Mouse (Mus musculus) urinary bladder, postnatal 25 days (tissue): ENCODE data around the gene Tle3.

Experiments
- DNase-seq: peaks from one replicate; pipeline ENCODE4 v3.0.0; 2022; ENCODE audit warnings: low spot score

The Tle3 gene

DNA sequence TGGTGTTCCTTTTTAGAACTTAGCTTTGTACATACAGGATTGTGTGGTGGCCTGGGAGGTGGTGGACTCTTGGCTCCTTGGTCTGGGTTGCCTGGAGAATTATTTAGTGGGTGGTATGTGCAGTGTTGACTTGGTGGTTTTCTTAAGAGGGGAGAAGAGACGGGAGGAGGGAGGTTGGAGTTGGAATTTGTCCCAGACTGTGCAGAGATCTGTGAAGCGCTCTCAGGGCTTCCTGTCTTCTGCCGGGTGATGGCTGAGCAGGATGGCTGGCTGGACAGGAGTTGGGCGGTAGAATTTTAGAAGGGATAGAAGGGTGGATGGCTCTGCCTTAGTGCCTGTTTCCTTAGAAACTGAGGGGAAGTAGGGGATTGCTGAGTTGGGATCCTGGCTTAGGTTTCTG is 25.0 kb downstream of the Tle3 start:
- DNase-seq: no peak

DNA sequence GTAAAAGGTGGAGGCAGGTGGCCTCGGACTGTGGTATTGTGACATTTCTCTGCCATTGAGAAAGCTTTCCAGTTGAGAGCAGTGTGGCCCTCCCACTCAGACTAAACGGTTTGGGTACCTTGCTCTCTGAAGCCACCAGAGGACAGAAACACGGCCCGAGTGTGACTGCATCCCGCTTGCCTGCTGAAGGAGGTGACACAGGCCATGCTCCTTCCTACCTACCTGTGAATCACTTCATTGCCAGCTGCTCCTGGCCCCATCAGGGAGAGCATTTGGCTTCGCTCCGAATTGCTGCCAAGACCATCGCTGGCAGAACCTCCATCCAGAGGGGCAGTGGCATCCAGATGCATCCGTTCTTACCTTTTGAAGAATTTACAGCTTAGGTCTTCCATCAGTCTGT is 26.0 kb downstream of the Tle3 start:
- no peak for DNase-seq

DNA sequence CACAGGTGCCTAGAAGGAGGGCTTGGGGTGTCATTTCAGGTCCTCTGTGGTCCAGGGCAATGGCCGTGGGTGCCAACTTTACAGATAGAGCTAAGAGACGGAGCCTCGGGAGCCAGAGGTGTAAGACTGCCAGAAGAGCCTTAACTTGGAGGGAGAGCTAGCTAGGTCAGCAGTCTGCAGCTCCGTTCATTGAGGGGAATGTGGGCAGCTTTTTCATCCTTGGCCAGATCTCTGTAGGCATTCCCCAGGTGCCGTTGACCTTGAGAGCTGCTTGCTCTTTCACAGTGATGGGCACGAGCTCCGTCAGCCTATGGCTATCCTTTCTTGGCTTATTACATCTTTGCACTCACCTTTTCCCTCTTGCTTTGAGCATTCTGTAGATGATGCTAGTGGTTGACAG is 28.0 kb downstream of the Tle3 start:
- DNase-seq: no peak

DNA sequence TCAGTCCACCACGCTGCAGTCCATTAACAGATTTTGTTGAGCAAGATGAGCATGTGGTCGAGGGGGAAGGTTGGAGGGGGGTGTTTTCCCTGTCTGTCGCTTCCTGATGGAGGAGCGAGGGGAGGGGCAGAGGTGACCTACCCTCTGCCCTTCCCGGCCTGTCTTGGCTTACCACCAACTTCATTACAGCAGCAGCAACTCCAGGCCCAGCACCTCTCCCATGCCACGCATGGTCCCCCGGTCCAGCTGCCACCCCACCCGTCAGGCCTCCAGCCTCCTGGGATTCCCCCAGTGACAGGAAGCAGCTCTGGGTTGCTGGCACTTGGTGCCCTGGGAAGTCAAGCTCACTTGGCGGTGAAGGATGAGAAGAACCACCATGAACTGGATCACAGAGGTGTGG is 29.5 kb downstream of the Tle3 start:
- DNase-seq: no peak

DNA sequence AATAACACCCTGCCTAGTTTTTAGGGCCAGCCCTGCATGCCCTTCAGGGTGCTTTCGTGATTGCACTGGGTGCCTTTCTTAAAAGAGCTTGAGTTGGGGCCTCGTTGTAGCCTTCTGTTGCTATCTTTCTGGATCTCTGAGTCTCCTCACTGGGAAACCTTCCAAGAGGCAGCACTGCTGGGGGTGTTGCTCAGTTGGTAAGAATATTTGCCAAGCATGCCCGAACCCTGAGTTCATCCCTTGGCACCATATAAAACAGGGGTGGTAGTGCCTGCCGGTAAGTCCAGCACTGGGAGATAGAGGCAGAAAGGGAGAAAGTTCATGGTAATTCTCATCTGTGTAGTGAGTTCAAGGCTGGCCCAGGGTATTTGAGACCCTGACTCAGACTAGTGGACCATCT is 30.1 kb downstream of the Tle3 start:
- DNase-seq: no peak

DNA sequence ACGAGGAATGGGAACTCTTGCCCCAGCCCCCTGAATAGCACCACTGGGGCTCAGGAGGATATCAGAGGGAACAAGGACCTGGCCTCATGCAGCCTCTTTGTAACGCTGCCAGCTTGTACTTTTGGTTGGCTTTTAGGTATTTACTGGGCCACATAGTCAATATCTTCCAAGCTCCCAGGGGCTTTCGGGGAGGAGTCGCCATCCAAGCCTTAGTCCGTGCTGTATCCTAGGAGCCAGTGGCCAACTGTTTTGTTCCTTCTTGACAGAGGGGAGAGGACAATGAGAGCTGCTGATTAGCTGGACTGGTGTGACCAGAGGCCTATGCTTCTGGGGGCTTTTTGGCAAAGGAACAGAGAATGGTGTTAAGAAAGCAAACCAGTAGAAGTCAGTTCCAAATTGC is 30.6 kb downstream of the Tle3 start:
- no peak for DNase-seq

DNA sequence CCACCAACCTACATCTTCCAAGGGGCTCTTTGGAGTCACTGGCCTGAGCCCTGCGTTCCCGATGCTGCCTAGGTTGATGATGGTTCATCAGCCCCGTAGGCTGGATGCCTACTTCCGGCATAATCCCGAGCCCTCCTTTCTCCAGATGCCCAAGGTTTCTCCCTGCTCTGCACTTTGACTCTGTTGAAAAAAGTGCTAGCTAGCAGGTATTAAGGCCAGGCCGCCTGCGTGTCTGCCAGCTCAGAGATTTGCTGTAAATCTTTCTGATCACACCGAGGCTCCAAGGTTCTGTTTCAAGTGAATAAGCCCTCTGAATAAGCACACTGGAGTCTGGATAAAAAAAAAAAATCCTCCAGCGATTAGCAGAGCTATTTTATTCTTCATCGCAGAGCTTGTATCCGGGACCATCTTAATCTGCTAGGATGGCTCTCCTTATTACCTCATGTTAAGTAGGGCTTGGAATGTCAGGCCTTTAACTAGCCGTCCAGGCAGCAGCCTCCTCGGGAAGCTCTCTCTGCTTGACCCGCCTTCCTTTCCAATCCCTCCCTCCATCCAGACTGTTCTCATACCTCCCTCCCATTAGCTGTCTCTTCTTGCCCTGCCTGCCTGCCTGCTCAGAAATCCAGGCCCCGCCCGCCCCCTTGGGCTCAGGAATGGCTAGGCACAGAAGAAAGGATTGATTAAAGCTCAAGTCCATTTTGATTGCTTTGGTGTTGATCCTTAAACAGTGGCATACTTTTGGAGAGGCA is 31.9 kb downstream of the Tle3 start:
- DNase-seq: no peak

DNA sequence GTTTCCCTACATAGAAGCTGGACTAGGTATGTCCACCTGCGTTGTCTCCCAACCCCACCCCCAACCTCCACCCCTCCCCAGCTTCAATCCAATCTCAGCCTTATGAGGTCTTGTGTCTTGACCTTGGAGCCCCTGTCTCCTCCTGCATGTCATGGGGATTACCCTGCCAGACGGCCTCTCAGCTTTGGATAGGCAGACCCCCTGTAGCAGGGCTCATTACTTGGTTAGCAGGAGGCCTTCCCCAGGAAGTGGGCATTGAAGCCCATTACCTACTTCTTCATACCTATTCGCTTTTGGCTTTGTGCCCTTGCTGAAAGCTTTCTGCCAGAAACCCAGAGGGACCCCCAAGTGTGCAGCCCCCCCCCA is 32.4 kb downstream of the Tle3 start:
- DNase-seq: no peak

DNA sequence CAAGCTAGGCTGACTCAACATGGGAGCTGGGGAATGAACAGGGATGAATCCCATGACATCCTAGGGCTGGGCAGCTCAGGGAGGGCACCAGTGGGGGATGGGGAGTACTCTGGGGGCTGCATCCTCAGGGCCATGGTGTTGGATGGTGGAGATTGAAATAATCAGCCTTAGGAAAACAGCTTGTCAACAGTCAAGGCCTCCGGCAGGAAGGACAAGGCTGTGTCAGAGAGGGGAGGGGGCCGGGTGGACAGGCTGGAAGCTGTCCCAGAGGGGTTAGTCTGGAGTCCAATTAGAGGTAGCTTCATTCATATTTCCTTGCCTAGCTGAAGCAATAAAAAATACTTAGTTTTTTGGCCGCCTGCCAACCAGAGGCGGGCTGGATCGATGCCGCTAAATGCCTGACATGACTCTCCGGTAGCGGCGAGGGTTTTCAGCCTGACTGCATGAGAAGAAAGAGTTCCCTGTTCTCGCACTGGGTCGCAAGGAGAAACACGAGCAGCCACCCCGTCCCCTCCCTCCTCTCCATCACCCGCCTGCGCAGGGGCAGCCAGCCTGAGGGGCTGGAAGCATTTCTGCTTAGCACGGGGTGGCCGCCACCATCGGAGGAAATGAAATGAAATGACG is 32.9 kb downstream of the Tle3 start:
- peak; percentile 27 for DNase-seq

DNA sequence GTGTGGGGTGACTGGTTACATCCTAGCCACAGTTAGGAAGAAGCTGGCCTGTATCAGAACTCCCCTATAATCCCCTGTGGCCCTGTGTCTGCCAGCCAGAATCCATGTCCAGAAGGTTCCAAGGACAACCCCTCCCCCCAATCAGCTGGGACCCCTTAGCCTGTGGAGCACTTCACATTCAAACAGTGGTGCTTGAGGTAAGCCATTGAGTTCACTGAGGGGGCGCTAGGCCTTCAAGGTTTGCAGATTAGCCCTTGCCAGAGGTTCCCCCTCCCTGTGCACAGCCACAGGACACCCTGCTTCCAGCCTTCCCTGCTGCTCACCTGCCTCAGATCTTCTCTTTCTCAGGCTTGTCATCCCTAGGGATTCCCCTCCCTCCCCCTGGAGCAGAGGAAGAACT is 34.2 kb downstream of the Tle3 start:
- no peak for DNase-seq

DNA sequence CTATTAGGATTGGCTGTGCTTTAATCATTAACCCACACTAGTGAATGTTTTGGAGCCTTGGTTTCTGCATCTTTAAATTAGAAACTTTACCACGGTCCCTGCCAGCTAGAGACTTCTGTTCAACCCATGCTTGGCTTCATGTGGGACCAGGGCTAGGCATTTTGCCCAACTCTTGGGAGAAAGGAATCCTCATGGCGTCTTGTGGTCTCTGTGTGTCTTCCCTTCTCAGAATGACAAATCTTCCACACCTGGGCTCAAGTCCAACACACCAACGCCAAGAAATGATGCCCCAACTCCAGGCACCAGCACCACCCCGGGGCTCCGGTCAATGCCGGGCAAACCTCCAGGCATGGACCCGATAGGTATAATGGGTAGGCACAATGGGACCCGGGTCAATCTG is 36.9 kb downstream of the Tle3 start:
- DNase-seq: no peak

DNA sequence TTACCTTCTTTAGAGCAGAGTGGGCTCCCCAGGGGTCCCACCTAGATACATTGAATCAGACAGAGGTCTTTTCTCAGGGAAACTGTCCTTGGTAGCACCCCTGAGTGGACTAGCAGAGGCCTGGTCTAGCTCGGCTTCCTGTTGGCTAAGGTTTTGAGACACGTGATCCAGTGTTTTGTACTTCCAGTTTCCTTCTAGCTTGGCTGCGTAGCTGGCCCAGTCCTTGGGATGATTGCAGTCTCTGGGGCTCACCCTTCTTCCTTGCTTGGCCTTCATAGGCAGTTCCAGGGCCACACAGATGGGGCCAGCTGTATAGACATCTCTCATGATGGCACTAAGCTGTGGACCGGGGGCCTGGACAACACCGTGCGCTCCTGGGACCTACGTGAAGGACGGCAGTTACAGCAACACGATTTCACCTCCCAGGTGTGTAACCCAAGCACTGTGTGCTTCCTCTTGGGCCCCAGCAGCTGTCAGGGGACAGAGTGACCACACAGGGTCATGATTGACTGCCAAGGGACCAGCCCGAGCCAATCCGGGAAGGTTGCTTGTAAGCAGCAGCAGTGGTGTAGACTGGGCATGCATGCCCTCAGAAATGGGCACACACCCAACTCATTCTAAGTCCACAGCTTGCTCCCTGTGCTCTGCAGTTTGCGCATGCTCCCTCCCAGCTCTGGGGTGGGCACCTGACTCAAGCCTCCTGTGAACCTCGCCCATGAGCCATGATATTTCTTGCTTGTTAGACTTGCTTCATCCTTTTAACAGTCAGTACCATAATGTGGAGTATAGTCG is 41.7 kb downstream of the Tle3 start:
- DNase-seq: no peak

DNA sequence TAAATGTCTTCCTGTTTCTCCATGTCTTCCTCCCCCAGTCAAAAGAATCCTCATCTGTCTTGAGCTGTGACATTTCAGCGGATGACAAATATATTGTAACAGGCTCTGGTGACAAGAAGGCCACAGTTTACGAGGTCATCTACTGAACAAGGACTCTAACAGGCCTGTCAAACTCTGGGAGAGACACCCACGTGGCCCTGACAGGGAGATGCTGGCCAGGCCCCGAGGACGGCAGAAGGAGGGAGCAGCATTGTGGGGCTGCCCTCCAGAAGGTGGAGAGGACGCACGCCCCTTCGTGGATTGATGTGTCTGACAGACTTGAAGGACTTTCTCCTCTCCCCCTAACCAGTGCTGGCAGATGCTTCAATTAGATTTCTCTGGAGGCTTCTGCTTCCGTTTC is 44.4 kb downstream of the Tle3 start:
- no peak for DNase-seq

DNA sequence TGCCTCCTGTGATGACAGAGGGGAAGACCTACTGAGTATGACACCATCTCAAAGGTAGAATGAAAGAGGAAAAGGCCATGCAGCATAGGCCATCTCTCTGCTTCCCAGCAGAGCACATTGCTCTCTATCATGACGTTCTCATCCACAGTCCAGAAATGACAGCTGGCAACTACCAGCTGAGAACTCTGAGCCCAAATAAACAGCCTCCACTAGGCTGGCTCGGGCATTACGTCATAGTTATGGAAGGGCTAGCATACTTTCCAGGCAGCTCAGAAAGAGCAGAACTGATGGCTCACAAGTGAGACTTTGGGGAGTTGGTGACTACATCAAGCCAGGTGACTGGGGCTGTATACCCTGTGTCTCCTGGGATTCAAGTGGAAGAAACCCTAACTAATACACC is 49.5 kb downstream of the Tle3 start:
- no peak for DNase-seq

DNA sequence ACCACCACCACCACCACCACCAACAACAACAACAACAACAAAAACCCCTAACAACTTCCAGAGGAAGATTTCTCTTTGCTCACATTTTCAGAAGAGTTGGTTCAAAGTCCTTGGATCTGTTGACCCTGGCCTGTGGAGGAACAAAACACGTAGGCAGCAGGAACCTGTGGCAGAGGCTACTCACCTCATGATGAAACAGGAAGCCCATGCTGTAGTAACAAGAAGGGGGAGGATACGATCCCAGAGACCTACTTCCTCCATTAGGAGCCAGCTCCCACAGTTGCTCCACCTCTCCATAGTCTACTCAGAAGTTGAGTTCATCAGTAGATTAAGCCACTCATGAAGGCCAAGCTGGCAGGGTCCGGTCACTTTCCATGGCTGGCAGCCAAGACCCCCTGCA is 52.1 kb downstream of the Tle3 start:
- no peak for DNase-seq

DNA sequence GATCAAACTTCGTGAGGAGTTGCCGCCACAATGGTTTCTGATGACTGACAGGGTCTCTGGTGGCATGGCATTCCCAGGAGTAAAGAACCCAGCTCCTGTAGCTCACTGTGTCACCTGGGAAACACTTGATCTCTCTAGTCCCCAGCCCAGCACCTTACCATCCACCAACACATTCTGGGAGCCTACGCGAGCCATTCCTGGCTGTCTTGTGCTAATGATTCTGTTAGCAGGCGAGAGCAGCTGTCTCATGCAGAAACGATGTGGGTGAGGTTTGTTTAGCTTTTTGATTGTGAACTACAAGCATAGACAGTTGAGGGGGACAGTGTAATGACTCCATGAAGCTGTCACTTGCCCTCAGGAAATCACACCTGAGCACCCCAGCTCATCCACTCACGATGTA is 54.3 kb downstream of the Tle3 start:
- DNase-seq: no peak

DNA sequence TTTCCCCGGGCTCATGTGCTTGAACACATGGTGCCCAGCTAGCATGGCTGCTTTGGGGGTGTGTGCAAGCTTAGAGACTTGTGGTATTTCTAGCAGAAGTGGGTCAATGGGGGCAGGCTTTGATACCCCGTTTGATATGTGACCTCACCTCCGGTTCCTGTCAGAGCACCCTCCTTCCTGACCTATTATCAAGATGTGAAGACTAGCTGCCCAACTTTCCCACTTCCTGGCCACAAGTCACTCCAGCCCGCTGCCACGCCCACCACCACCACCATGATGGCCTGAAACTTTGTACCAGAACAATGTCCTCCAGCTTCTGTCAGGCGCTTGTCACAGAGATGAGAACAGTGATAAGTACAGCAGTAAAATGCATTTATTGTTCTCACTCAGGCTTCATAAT is 54.9 kb downstream of the Tle3 start:
- DNase-seq: no peak

DNA sequence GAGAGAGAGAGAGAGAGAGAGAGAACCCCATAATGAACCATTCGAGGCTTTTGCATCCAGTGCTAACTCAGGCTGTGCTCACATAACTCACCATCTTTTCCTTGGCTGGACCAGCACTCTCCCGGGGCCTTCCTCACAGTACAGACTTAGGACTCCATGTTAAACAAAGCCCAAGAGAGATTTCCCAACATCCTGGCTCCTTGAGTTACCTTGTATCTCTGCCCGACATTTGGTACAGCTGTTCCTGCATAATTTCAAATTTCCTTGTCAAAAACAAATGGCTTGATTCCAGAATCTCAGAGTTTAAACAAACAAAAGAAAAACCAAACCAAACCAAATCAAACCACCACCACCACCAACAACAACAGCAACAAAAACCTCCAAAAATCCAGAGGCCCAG is 55.7 kb downstream of the Tle3 start:
- no peak for DNase-seq

DNA sequence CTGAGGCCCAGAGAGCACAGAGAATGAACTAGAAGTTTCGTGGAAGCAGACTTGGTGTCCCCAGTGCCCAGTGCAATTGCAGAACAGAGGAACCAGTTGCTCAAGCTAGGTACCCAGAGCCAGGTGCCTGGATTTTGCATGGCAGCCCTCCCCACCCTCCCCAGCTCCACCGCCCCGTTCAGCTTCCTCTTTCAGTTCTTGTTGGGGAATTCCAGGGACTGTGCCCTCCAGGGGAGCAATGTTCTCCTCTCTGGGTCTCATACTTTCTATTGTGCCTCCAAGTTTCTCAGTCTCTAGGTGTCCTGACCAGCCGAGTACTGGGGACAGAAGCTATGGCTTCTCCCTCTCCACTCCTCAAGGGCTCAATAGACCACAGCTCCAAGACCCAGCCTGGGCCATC is 59.7 kb downstream of the Tle3 start:
- no peak for DNase-seq

DNA sequence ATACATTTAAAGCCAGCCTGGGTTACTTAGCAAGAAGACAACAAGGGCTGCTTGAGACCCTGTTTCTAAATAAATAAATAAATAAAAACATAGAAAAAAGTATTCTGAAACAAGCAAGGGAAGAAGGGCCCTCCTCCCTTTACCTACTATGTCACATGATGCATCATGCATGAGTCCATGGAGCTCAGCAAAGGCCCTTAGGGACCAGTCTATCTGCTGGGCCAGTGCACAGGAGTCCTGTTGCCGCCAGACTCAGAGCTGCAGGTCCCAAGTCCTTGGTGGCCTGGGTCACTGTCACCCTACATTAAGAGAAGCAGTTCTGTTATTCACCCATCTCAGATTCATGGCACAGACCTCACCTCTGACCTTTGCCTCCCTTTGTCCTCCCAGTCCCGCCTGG is 61.0 kb downstream of the Tle3 start:
- no peak for DNase-seq

DNA sequence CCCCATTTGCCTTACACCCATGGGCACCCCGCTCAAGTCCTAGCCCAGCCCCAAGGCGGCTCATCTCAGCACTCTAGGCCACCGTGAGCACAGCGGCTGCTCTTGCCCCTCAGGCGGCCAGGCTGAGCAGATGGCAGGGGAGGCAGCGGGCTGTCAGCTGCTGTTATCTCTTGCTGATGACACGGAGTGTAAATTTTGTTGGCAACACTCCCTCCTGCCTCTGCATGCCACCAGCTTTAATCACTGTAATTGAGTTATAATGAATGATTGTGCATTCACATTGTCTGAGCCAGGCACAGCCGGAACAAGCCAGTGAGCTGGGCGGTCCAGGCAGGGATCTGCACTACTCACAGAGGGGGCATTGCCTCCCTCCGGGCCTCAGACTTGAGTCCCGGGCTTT is 61.9 kb downstream of the Tle3 start:
- DNase-seq: no peak

DNA sequence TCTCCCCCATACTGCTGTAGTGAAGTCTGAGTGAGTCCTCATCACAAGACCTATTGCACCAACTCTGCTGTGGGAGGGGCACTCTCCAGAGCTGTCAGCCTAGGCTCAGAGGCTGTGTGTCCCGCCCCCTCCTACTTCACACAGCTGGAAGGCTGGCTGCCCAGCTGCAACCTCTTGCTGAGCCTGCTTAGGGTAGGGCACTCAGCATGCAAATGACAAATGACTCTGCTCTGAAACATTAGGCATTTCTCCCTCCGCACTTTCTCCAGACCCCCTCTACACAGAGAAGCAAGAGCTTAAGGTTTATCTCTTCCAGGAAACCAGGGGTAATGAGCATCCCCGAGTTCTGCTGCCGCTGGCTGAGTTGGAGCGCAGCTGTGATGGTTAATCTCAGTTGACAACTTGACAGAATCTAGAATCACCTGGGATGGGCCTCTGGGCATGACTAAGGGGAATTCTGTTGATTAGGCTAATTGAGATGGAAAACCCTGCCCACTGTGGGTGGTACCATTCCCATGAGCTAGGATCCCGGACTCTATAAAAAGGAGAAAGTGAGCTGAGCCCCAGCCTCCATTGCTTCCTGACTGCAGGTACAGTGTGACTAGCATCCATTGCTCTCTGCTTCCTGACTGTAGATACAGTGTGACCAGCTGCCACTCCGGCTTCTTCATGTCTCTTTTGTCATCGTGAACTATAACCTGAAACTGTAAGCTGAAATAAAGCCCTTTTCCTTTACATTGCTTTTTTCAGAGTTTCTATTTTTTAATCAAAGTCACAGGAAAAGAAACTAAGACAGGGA is 63.2 kb downstream of the Tle3 start:
- peak; percentile 15 for DNase-seq

DNA sequence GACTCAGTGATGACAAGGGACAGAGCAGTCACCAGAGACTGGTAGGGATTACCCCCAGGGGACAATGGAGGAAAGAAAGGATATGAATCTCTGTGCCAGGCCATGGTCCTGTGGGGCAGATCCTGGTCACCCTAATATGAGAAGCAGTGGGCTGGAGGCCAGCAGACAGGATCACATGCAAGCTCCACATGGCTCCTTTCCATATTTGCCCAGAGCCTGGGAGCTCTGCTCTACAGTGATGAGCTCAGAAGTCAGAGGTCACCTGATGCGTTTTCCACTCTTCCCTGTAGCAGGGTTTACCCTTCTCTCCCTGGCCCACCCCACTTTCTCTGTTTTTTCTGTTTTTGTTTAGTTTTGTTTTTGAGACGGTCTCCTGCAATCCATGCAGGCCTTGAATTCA is 63.9 kb downstream of the Tle3 start:
- no peak for DNase-seq
